Mouse (Mus musculus) heart, postnatal 14 days (tissue): Measurements from ENCODE around the gene Psmb3. TPM values are rescaled to one million over a fixed set of nuclear protein-coding genes. Genes with fewer than 3 reads are reported as not detected.
A peak's percentile ranks its signal among the peaks of the same experiment; 100 is the strongest.
"Not testable (repeated sequence)": the region's sequence is repeated elsewhere in the genome, so short reads cannot be mapped to it uniquely, and the experiment has no call there.

Experiments used
- DNase-seq, 2 experiments: peaks; one replicate each; pipeline ENCODE4 v3.0.0; 2021 to 2022
- intact Hi-C: fragments of 180-260 bp; cut with DNase I; formaldehyde crosslinking; loops from one replicate; pipeline ENCODE4 v1.15.1; 2025
- long read RNA-seq, 2 experiments: library from polyadenylated mRNA; stranded (forward); transcript quantifications; one replicate each; pipeline ENCODE4 v2.0.0; 2021
- total RNA-seq, 2 experiments: library from RNA; stranded (reverse); gene quantifications; 2 replicates each; pipeline ENCODE4 v1.2.3; 2021

Gene Psmb3
- total RNA-seq: 100 to 1,000 TPM; 161 to 169 TPM
- long read RNA-seq, experiment 1, transcript Psmb3-201 (6 exons, 766 nt): major isoform, 126 of 131 reads
- long read RNA-seq, experiment 1, partial matches to known transcripts: 3 of 131 reads
- long read RNA-seq, experiment 1, other reads (novel, unspliced or antisense): 0 of 131 reads
- long read RNA-seq, experiment 2, transcript Psmb3-201 (6 exons, 766 nt): major isoform, 114 of 121 reads
- long read RNA-seq, experiment 2, partial matches to known transcripts: 6 of 121 reads
- long read RNA-seq, experiment 2, other reads (novel, unspliced or antisense): 0 of 121 reads

- intact Hi-C loops: loop anchor here (5.0 kb wide), 1 partner anchor 284 kb away; the partner anchor contains the start of gene Plxdc1
- peak; percentile 97 to 99 for DNase-seq
These were observed at the start of gene Psmb3 for GRCm38 (mm10) chr11:97703039-97703826. TSS of gene Psmb3 (plus strand) at chr11:97703399.

- intact Hi-C loops: no loop called here
- no peak for DNase-seq
These were observed 49.0 kb upstream of the Psmb3 start for GRCm38 (mm10) chr11:97654210-97654609.

GRCm38 (mm10) chr11:97656269-97656971, 46.8 kb upstream of the Psmb3 start:
- intact Hi-C loops: no loop called here
- no peak for DNase-seq

- DNase-seq: no peak
- intact Hi-C loops: no loop called here
These were observed 45.8 kb upstream of the Psmb3 start for GRCm38 (mm10) chr11:97657184-97657945.

- DNase-seq: not testable (repeated sequence)
- intact Hi-C loops: loop anchor here (2.0 kb wide), 1 partner anchor 41 kb away; no protein-coding TSS in a partner anchor
These were observed 45.2 kb upstream of the Psmb3 start for GRCm38 (mm10) chr11:97657967-97658366.

GRCm38 (mm10) chr11:97658751-97659266, 44.4 kb upstream of the Psmb3 start:
- DNase-seq: no peak
- intact Hi-C loops: loop anchor here (2.0 kb wide), 1 partner anchor 40 kb away; no protein-coding TSS in a partner anchor

GRCm38 (mm10) chr11:97659267-97659989, 43.8 kb upstream of the Psmb3 start:
- DNase-seq: peak in 1 of 2 experiments; percentile 49

GRCm38 (mm10) chr11:97659990-97660714, 43.0 kb upstream of the Psmb3 start:
- intact Hi-C loops: loop anchor here (2.0 kb wide), 1 partner anchor 39 kb away; no protein-coding TSS in a partner anchor
- DNase-seq: peak; percentile 83 to 89

More at GRCm38 (mm10) chr11:97659267-97659989, 43.8 kb upstream of the Psmb3 start:
- intact Hi-C loops: loop anchor here (2.0 kb wide), 1 partner anchor 39 kb away; no protein-coding TSS in a partner anchor

- intact Hi-C loops: no loop called here
- no peak for DNase-seq
These were observed 42.2 kb upstream of the Psmb3 start for GRCm38 (mm10) chr11:97660734-97661647.

GRCm38 (mm10) chr11:97661648-97662133, 41.5 kb upstream of the Psmb3 start:
- intact Hi-C loops: no loop called here
- DNase-seq: peak; percentile 54 to 63

GRCm38 (mm10) chr11:97662207-97662892, 40.8 kb upstream of the Psmb3 start:
- DNase-seq: peak in 1 of 2 experiments; percentile 56
- intact Hi-C loops: no loop called here

GRCm38 (mm10) chr11:97662893-97663527, 40.2 kb upstream of the Psmb3 start, which contains the start of gene Mllt6:
TSS of gene Mllt6 (plus strand) at chr11:97663414.
- peak; percentile 82 to 88 for DNase-seq
- intact Hi-C loops: no loop called here

GRCm38 (mm10) chr11:97663528-97664338, 39.5 kb upstream of the Psmb3 start:
- peak; percentile 60 to 64 for DNase-seq
- intact Hi-C loops: loop anchor here (1.0 kb wide), 1 partner anchor 23 kb away; no protein-coding TSS in a partner anchor

- intact Hi-C loops: loop anchor here (1.0 kb wide), 1 partner anchor 22 kb away; no protein-coding TSS in a partner anchor
- no peak for DNase-seq
These were observed 38.9 kb upstream of the Psmb3 start for GRCm38 (mm10) chr11:97664339-97664665.

GRCm38 (mm10) chr11:97664771-97665240, 38.4 kb upstream of the Psmb3 start:
- intact Hi-C loops: loop anchor here (1.0 kb wide), 1 partner anchor 21 kb away; no protein-coding TSS in a partner anchor
- DNase-seq: no peak
